Mouse (Mus musculus): ENCODE data around the gene Ntn1. TPM values are rescaled to one million over a fixed set of nuclear protein-coding genes. Genes with fewer than 3 reads are reported as not detected.

Gene Ntn1
- polyA plus RNA-seq, 1 experiment from 2014 or later = 67.1 TPM

GRCm38 (mm10) chr11:68408127-68408526, 7.5 kb upstream of the Ntn1 start:
- DNase-seq (ENCODE audit: low read depth, low spot score) (peak; percentile 33), ATAC-seq (peak; percentile 74)
- CTCF ChIA-PET = interaction anchor here (0.7 to 3.3 kb wide), 10 partner anchors 10 to 404 kb away, joined by 3 to 17 read pairs (median 4); partner anchors contain the start of gene Pik3r5
- in situ Hi-C loops (cut with MboI; ENCODE audit: low pct_unique_long_range_greater_than_20kb) = loop anchor here (5.0 kb wide), 2 partner anchors 196 to 406 kb away; no protein-coding TSS in a partner anchor
- TF ChIP-seq CTCF (IDR thresholded peaks at IDR 0.05) = peak; percentile 87
- no peaks in the 10 kb centered on the region for H3K27me3 ChIP-seq
- POLR2A ChIA-PET = interaction anchor here (0.5 to 0.6 kb wide), 2 partner anchors 15 to 25 kb away, joined by 6 to 7 read pairs; no protein-coding TSS in a partner anchor

GRCm38 (mm10) chr11:68407266-68407926, 6.8 kb upstream of the Ntn1 start:
- no peak for TF ChIP-seq CTCF (IDR thresholded peaks at IDR 0.05)
- DNase-seq (ENCODE audit: low read depth, low spot score) (no peak), ATAC-seq (no peak)
- CTCF ChIA-PET = interaction anchor here (1.1 to 3.3 kb wide), 9 partner anchors 11 to 403 kb away, joined by 3 to 17 read pairs (median 5); no protein-coding TSS in a partner anchor
- in situ Hi-C loops (cut with MboI; ENCODE audit: low pct_unique_long_range_greater_than_20kb) = loop anchor here (5.0 kb wide), 2 partner anchors 195 to 405 kb away; no protein-coding TSS in a partner anchor
- no peaks in the 10 kb centered on the region for H3K27me3 ChIP-seq
- POLR2A ChIA-PET = interaction anchor here (0.5 kb wide), 1 partner anchor 26 kb away, joined by 6 read pairs; no protein-coding TSS in a partner anchor

- ChIA-PET CTCF (interaction anchor here (0.8 to 1.2 kb wide), 2 partner anchors 401 kb away, joined by 3 read pairs; no protein-coding TSS in a partner anchor), POLR2A (no interaction called here)
- ATAC-seq (no peak), DNase-seq (ENCODE audit: low read depth, low spot score) (no peak)
- H3K27me3 ChIP-seq = no peaks in the 10 kb centered on the region
- in situ Hi-C loops (cut with MboI; ENCODE audit: low pct_unique_long_range_greater_than_20kb) = loop anchor here (5.0 kb wide), 2 partner anchors 193 to 403 kb away; no protein-coding TSS in a partner anchor
- no peak for TF ChIP-seq CTCF (IDR thresholded peaks at IDR 0.05)
Observed at GRCm38 (mm10) chr11:68405576-68405975, 5.0 kb upstream of the Ntn1 start.

- ChIA-PET CTCF (interaction anchor here (0.7 to 1.2 kb wide), 3 partner anchors 15 to 399 kb away, joined by 3 read pairs; no protein-coding TSS in a partner anchor), POLR2A (no interaction called here)
- H3K27me3 ChIP-seq = no peaks in the 10 kb centered on the region
- DNase-seq (ENCODE audit: low read depth, low spot score) (no peak), ATAC-seq (no peak)
- in situ Hi-C loops (cut with MboI; ENCODE audit: low pct_unique_long_range_greater_than_20kb) = no loop called here
- TF ChIP-seq CTCF (IDR thresholded peaks at IDR 0.05) = peak; percentile 53
Observed at GRCm38 (mm10) chr11:68404185-68404584, 3.6 kb upstream of the Ntn1 start.

GRCm38 (mm10) chr11:68401428-68401827, 805 bp upstream of the Ntn1 start:
- in situ Hi-C loops (cut with MboI; ENCODE audit: low pct_unique_long_range_greater_than_20kb) = no loop called here
- ChIA-PET POLR2A (no interaction called here), CTCF (interaction anchor here (1.0 to 1.1 kb wide), 2 partner anchors 11 to 396 kb away, joined by 3 read pairs; no protein-coding TSS in a partner anchor)
- TF ChIP-seq CTCF (IDR thresholded peaks at IDR 0.05) = no peak
- no peaks in the 10 kb centered on the region for H3K27me3 ChIP-seq
- ATAC-seq (no peak), DNase-seq (ENCODE audit: low read depth, low spot score) (no peak)

- no peak for TF ChIP-seq CTCF (IDR thresholded peaks at IDR 0.05)
- ChIA-PET POLR2A (no interaction called here), CTCF (interaction anchor here (1.0 kb wide), 1 partner anchor 395 kb away, joined by 3 read pairs; no protein-coding TSS in a partner anchor)
- ATAC-seq = peak; percentile 14
- in situ Hi-C loops (cut with MboI; ENCODE audit: low pct_unique_long_range_greater_than_20kb) = no loop called here
- DNase-seq (ENCODE audit: low read depth, low spot score) = no peak
- no peaks in the 10 kb centered on the region for H3K27me3 ChIP-seq
Observed at GRCm38 (mm10) chr11:68400021-68400671, 477 bp downstream of the Ntn1 start.

GRCm38 (mm10) chr11:68399548-68400020, 1.0 kb downstream of the Ntn1 start:
- ChIA-PET POLR2A (no interaction called here), CTCF (no interaction called here)
- in situ Hi-C loops (cut with MboI; ENCODE audit: low pct_unique_long_range_greater_than_20kb) = no loop called here
- H3K27me3 ChIP-seq = no peaks in the 10 kb centered on the region
- no peak for TF ChIP-seq CTCF (IDR thresholded peaks at IDR 0.05)
- DNase-seq (ENCODE audit: low read depth, low spot score) = no peak
- ATAC-seq = no peak

- in situ Hi-C loops (cut with MboI; ENCODE audit: low pct_unique_long_range_greater_than_20kb) = no loop called here
- ATAC-seq (no peak), DNase-seq (ENCODE audit: low read depth, low spot score) (no peak)
- TF ChIP-seq CTCF (IDR thresholded peaks at IDR 0.05) = no peak
- POLR2A ChIA-PET = no interaction called here
- no peaks in the 10 kb centered on the region for H3K27me3 ChIP-seq
- CTCF ChIA-PET = no interaction called here
Observed at GRCm38 (mm10) chr11:68398891-68399547, 1.6 kb downstream of the Ntn1 start.

- TF ChIP-seq CTCF (IDR thresholded peaks at IDR 0.05) = no peak
- H3K27me3 ChIP-seq = no peaks in the 10 kb centered on the region
- CTCF ChIA-PET = no interaction called here
- POLR2A ChIA-PET = no interaction called here
- ATAC-seq (no peak), DNase-seq (ENCODE audit: low read depth, low spot score) (no peak)
- in situ Hi-C loops (cut with MboI; ENCODE audit: low pct_unique_long_range_greater_than_20kb) = no loop called here
Observed at GRCm38 (mm10) chr11:68395546-68395945, 5.1 kb downstream of the Ntn1 start.

GRCm38 (mm10) chr11:68394749-68395148, 5.9 kb downstream of the Ntn1 start:
- ChIA-PET POLR2A (no interaction called here), CTCF (no interaction called here)
- DNase-seq (ENCODE audit: low read depth, low spot score) (no peak), ATAC-seq (no peak)
- no peaks in the 10 kb centered on the region for H3K27me3 ChIP-seq
- in situ Hi-C loops (cut with MboI; ENCODE audit: low pct_unique_long_range_greater_than_20kb) = no loop called here
- no peak for TF ChIP-seq CTCF (IDR thresholded peaks at IDR 0.05)
